Comparison of ENCODE assay signal across 8 mouse cellular contexts in genomic region chr1:132006721-132007120, GRCm38 (mm10). TPM values are rescaled to one million over a fixed set of nuclear protein-coding genes. Genes with fewer than 3 reads are reported as not detected.
A peak's percentile ranks its signal among the peaks of the same experiment; 100 is the strongest.
DNase-seq lines count a peak whose midpoint lies in the region; ATAC-seq lines count a peak whose summit lies in the region.

No protein-coding gene starts in this region.

- peaks cover 77% of the 10 kb centered on the region for H3K4me1 ChIP-seq in megakaryocyte, embryonic 14.5 days
- H3K4me1 ChIP-seq in forebrain, embryonic 14.5 days (ENCODE audit: control insufficient read depth, insufficient read depth, low read length) = peaks cover 14% of the 10 kb centered on the region
- peaks cover 18% of the 10 kb centered on the region for H3K4me1 ChIP-seq in limb, embryonic 15.5 days
- H3K4me1 ChIP-seq in stomach, embryonic 14.5 days (ENCODE audit: control insufficient read depth, insufficient read depth, low read length) = peaks cover 7% of the 10 kb centered on the region; the same call in 1 of the 2 replicates

- peak overlapping the region; percentile 97; the same call in 1 of the 2 replicates for H3K27ac ChIP-seq in forebrain, embryonic 14.5 days (ENCODE audit: low read depth, low read length)
- H3K27ac ChIP-seq in limb, embryonic 15.5 days = peak overlapping the region; percentile 100
- H3K27ac ChIP-seq in stomach, embryonic 14.5 days (ENCODE audit: low read length) = peak overlapping the region; percentile 99

- H3K4me2 ChIP-seq in forebrain, embryonic 14.5 days (ENCODE audit: low read length) = peak overlapping the region; percentile 65
- H3K4me2 ChIP-seq in limb, embryonic 15.5 days = peak overlapping the region; percentile 41
- peak overlapping the region; percentile 32 for H3K4me2 ChIP-seq in stomach, embryonic 14.5 days (replicated peaks; ENCODE audit: low read depth, low read length)

- no peaks in the 10 kb centered on the region for H3K27me3 ChIP-seq in megakaryocyte, embryonic 14.5 days (replicated peaks)
- no peaks in the 10 kb centered on the region for H3K27me3 ChIP-seq in forebrain, embryonic 14.5 days (replicated peaks; ENCODE audit: control insufficient read depth, insufficient read depth, low read length)
- no peaks in the 10 kb centered on the region for H3K27me3 ChIP-seq in limb, embryonic 15.5 days
- H3K27me3 ChIP-seq in stomach, embryonic 14.5 days (ENCODE audit: control insufficient read depth, insufficient read depth, low read length) = no peaks in the 10 kb centered on the region

- WGBS in forebrain, embryonic 14.5 days = 36% methylated on average over 5 of the region's 5 CpGs
- 22% methylated on average over 5 of the region's 5 CpGs for WGBS in limb, embryonic 15.5 days
- WGBS in stomach, embryonic 14.5 days = 23% methylated on average over 5 of the region's 5 CpGs

- no peak for ATAC-seq in megakaryocyte, adult 5-6 weeks (ENCODE audit: poor library complexity, severe bottlenecking)
- no peak for ATAC-seq in forebrain, embryonic 14.5 days
- no peak for ATAC-seq in limb, embryonic 15.5 days (ENCODE audit: insufficient number of reproducible peaks, low FRiP score, low TSS enrichment, low read depth)
- no peak for ATAC-seq in stomach, embryonic 14.5 days (ENCODE audit: insufficient number of reproducible peaks, insufficient read depth, low FRiP score, low read depth)

- H3K9ac ChIP-seq in forebrain, embryonic 14.5 days (ENCODE audit: low read length) = peak overlapping the region; percentile 92
- H3K9ac ChIP-seq in limb, embryonic 15.5 days = peak overlapping the region; percentile 93; the same call in 1 of the 2 replicates
- peak overlapping the region; percentile 98; the same call in 1 of the 2 replicates for H3K9ac ChIP-seq in stomach, embryonic 14.5 days (replicated peaks; ENCODE audit: low read depth, low read length)

- peak overlapping the region; percentile 100 for H3K4me3 ChIP-seq in megakaryocyte, embryonic 14.5 days (replicated peaks)
- H3K4me3 ChIP-seq in forebrain, embryonic 14.5 days (ENCODE audit: low read depth, low read length) = peak overlapping the region; percentile 92; the same call in 1 of the 2 replicates
- H3K4me3 ChIP-seq in limb, embryonic 15.5 days = peak overlapping the region; percentile 82
- peak overlapping the region; percentile 90 for H3K4me3 ChIP-seq in stomach, embryonic 14.5 days (ENCODE audit: low read depth, low read length)

- no peaks in the 10 kb centered on the region for H3K36me3 ChIP-seq in megakaryocyte, embryonic 14.5 days (replicated peaks; ENCODE audit: low read length)
- H3K36me3 ChIP-seq in forebrain, embryonic 14.5 days (ENCODE audit: control insufficient read depth, insufficient read depth, low read length) = no peaks in the 10 kb centered on the region
- no peaks in the 10 kb centered on the region for H3K36me3 ChIP-seq in limb, embryonic 15.5 days
- no peaks in the 10 kb centered on the region for H3K36me3 ChIP-seq in stomach, embryonic 14.5 days (ENCODE audit: control insufficient read depth, insufficient read depth, low read length)

- no peak for DNase-seq in forebrain, embryonic 14.5 days (ENCODE audit: low spot score)
- no peak for DNase-seq in thymus, postnatal 36 days
- DNase-seq in urinary bladder, postnatal 4 days (ENCODE audit: low spot score in 2 of 2) = no peak
- DNase-seq in spleen, adult 18-20 months = no peak

- no peaks in the 10 kb centered on the region for H3K9me3 ChIP-seq in megakaryocyte, embryonic 14.5 days
- H3K9me3 ChIP-seq in forebrain, embryonic 14.5 days (replicated peaks; ENCODE audit: control insufficient read depth, low read length) = no peaks in the 10 kb centered on the region
- H3K9me3 ChIP-seq in limb, embryonic 15.5 days = no peaks in the 10 kb centered on the region
- H3K9me3 ChIP-seq in stomach, embryonic 14.5 days (ENCODE audit: control insufficient read depth, low read depth, low read length) = no peaks in the 10 kb centered on the region

RNA-seq across cellular contexts. Expression of gene Elk4, which starts 0.7 kb away (rescaled TPM):
- 1.6 and 2.2 TPM in 2 replicates for polyA plus RNA-seq in megakaryocyte, embryonic 14.5 days (2012; ENCODE audit: insufficient read depth, low replicate concordance)
- total RNA-seq in megakaryocyte, adult 5-6 weeks (2015) = 90.6 and 94.3 TPM in 2 replicates
- 53.1 and 63.6 TPM in 2 replicates for total RNA-seq in megakaryocyte, adult 5-6 weeks (2017)
- 14.8 and 17.0 TPM in 2 replicates for polyA plus RNA-seq in forebrain, embryonic 14.5 days (2014; fragmentation: Nextera tagmentation; extraction: Ambion mirVana)
- polyA plus RNA-seq in limb, embryonic 15.5 days (2015; fragmentation: Nextera tagmentation; extraction: Ambion mirVana) = 24.3 and 24.4 TPM in 2 replicates
- polyA plus RNA-seq in stomach, embryonic 14.5 days (2014; fragmentation: Nextera tagmentation; extraction: Ambion mirVana) = 35.7 and 38.2 TPM in 2 replicates

RNA-seq across cellular contexts. Expression of gene Slc45a3, which starts 44.0 kb away (rescaled TPM):
- polyA plus RNA-seq in megakaryocyte, embryonic 14.5 days (2012; ENCODE audit: insufficient read depth, low replicate concordance) = 1.1 TPM in 1 of 2 replicates, not detected in the other
- total RNA-seq in megakaryocyte, adult 5-6 weeks (2015) = 0.16 and 0.46 TPM in 2 replicates
- 0.33 TPM in 1 of 2 replicates, not detected in the other for total RNA-seq in megakaryocyte, adult 5-6 weeks (2017)
- polyA plus RNA-seq in forebrain, embryonic 14.5 days (2014; fragmentation: Nextera tagmentation; extraction: Ambion mirVana) = 1.5 and 1.8 TPM in 2 replicates
- polyA plus RNA-seq in limb, embryonic 15.5 days (2015; fragmentation: Nextera tagmentation; extraction: Ambion mirVana) = 13.9 and 14.2 TPM in 2 replicates
- polyA plus RNA-seq in stomach, embryonic 14.5 days (2014; fragmentation: Nextera tagmentation; extraction: Ambion mirVana) = 3.8 and 4.7 TPM in 2 replicates
